Mouse (Mus musculus) thymus, postnatal 10 days (tissue): ENCODE data around the gene Cmah.

ENCODE experiments used
- DNase-seq, 2 experiments: peaks; one replicate each; pipeline ENCODE4 v3.0.0; 2021; ENCODE audit warnings: low spot score in 2 of 2

Gene Cmah

DNA sequence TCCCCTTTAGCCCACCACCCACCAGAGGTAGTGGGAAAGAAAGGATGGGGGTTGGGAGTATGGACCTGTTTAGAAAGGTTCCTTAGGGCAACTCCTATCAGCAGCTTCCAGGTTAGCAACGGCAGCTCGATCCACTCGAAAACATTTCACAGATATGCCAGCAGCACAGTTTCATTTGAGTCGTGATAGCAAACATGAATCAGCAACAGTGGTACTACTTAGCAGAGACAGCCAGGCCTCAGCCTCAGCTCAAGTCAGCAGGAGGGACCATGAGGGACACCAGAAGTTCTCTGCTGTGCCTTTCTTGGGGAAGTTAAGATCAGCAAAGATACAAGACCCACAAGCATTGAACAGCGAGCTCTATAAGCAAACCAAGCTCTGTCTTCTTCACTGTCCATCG, 13.3 kb downstream of the Cmah start:
- DNase-seq = no peak

DNA sequence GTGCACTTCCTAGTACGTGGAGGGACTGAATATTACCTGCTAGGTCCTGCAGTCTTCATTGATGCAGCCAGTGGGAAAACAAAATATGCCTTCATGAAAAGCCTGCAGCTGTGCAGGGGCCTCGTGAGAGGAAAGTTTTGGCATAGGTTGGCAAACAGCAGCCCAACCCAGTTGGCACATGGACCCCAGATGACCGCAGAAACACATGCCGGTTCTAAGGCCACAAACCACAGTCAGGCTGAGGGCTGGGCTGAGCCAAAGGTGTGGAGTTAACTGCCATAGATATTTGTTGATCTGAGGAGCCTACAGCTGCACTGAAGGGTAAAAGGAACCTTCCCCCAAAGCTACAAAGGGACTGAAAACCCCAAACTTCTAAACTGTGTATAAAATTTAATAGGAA, 14.9 kb downstream of the Cmah start:
- DNase-seq = peak; percentile 8 to 14

DNA sequence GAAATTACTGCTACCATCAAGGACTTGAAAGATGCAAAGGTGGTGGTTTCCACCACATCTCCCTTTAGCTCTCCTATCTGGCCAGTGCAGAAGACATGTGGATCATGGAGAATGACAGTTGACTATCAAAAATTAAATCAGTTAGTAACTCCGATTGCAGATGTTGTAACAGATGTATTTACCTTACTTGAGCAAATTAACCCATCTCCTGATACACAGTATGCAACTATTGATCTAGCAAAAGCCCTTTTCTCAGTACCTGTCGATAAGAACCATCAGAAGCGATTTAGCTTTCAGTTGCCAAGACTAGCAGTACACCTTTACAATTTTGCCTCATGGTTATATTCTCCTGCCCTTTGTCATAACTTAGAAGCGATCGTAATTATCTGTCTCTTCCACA, 25.8 kb downstream of the Cmah start:
- DNase-seq = peak in 1 of 2 experiments; percentile 1

DNA sequence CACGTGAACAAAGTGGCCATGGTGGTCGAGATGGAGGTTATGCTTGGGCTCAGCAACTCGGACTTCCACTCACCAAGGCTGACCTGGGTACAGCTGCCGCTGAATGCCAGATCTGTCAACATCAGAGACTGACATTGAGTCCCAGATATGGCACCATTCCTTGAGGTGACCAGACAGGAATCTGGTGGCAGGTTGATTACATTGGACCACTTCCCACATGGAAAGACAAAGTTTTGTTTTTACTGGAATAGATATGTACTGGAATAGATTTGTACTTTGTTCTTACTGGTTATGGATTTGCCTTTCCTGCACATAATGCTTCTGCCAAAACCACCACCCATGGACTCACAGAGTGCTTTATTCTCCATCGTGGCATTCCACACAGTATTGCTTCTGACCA, 27.5 kb downstream of the Cmah start:
- peak in 1 of 2 experiments; percentile 1 for DNase-seq

DNA sequence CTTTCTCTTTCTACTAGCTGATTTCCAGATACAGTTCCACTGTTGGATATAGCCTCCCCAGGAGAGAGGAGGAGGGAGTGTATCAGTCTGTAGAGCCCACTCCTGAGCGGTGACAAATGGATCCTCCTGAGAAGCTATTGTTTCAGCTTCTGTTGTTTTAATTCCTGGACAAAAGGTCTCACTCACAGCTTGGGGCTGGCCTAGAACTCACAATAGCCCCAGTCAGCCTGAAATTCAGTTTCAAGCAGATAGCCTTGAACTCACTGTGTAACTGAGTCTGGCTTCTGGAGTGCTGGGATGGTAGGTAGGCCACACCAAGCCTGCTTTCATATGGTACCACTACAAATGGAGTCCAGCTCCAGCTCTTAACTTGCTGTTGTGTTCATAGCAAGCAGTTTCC, 32.0 kb downstream of the Cmah start:
- peak in 1 of 2 experiments; percentile 1 for DNase-seq

DNA sequence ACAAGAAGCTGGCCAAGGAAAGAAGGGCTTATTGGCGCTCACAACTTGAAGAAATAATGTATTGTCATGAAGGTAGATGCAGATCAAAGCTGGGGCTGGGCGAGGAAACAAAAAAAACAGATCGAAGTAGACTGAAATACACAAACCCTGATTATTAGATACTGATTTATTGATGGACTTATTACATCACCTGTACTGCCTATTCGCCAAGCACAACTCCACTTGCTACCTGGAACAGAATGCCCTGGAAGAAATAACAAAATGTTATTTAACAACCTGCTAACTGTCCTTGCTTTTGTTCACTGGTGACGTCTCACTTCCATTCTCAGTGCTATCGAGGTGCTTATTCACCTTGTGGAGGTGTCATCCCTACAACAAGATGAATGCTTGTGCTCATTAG, 38.0 kb downstream of the Cmah start:
- DNase-seq = no peak

DNA sequence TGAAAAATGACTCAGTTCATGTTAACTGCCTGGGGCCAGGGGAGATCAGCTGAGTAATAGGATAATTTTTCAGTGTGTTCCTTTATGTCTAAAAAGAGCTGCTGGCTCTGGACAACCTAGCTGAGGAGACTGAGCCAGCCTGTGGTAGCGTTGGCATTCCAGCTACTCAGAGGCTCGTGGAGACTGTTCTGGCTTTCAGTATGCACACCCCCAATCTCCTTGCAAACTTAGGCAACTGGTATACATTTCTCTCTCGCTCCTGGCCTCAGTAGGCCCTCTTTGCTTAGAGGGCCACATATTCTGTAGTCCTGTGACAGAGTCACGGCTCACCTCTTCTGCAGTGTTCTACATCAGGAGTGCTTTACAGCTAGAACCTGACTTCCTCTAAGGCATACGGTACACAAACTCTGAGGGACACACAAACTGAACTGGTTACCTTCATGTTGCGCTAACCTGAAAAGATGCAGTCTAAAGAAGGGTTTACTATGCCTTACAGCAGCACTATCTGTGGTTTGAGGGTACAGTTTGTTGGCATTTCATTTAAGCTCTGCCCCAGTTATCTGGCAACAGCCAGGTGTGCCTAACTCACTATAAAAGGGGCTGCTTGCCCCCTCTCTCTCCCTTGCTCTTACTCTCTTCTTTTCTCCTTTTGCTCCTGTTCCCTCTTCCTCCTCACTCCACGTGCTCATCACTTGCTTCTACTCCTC, 45.8 kb downstream of the Cmah start:
- DNase-seq = peak; percentile 52 to 55

DNA sequence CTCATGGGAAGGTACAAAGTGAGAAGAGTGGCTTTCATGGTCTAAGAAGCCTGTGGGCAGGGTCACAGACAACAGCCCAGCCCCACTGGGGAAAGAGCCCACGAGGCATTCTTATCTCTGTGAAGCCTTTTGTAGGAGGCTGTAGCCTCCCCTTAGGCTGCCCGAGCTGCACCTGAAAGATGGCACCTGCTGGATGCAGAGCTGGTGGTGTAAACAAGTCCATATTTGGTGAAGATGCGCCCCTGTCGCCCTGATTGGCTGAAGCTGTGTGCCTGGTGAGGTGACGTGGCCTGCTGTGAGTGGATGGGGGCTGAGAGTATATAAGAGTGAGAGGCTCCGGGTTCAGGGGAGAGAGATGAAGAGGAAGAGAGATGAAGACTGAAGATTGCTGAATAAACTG, 47.4 kb downstream of the Cmah start:
- peak; percentile 73 to 89 for DNase-seq

DNA sequence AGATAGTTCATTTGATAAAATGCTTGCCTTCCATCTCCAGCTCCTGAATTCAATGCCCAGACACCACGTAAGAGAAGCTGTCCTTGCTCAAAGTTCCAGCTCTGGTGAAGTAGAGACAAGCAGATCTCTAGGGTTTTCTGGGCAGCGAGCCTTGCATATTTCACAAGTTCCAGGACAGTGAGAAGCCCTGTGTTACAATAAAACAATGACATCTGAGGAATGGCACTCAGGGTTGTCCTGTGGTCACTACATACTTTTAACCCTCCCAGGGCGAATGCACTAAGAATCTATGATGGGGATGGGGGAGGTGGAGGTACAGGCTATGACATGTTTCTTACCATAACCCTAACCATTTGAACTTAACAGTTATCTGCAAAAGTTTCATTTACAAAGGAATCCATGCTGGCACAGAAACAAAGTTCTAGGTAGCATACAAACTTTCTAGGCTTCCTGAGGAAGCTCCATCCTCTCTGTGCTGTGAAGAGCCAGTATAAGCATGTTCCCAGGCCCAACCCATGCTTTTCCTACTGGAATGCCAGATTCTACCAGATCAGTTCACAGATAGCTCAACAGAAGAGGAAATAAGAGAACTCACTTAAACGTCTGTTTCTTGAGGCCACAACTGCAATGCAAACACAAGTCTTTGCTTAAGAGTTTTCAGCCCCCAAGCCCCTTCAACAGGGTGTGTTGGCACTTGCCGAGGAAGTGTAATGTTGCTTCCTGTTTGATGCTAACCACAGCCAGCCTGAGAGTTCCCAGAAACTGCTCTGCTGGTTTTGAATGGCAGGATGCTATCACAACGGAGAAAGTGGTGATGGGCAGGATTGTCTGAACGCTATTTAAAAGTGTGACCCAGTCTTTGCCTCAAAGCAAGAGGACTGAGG, 48.4 kb downstream of the Cmah start:
- peak; percentile 64 to 71 for DNase-seq

DNA sequence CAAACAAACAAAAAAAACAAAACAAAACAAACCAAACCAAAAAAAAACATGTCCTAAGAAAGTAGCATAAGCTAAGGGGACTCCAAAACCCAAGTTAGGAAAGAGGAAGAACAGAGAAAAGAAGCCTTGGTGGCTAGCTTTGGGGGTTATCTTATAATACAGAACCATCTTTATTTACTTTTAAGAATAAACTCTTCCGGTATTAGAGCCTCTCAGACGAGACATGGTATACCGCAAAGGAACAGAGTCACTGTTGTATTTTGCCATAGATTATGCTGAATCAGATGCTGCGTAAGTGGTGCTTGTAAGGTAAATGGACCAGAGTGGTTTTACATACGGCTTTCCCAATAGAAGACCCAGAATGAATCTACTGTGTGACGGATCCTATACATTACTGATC, 53.5 kb downstream of the Cmah start:
- DNase-seq = no peak

DNA sequence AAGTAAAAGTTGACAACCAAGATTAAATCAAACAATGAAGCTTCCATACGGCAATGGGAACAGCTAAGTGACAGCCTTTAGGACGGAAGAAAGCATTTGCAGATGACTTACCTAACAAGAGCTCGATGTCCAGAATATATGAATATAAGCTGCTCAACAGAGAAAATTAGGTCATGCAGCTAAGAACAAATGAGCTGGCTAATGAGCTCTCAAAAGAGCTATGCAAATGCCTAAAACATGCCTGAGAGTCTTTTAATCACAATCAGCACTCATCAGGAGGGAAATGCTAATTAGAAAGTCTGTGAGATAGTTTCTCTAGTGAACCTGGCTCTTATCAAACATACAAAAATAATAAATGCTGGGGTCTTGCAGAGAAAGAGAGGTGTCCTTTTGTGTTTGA, 56.7 kb downstream of the Cmah start:
- no peak for DNase-seq

DNA sequence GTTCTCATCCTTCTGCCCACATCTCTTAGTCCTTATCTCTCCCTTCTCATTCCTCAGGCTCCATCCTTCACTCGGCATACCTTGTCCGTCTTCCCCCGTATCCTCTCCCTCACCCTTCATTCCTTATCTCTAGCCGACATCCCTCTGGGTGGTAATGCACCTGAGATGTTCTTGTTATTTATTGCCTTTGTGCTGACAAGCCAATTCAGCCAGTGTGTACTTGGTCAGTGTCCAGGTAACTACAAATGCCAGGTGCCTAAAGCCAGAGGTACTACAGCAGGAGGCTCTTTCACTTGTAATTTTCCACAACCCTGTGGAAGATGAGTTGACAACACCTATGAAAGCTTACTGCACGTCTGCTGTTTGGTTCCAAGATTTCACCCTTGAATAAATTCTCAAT, 64.7 kb downstream of the Cmah start:
- no peak for DNase-seq

DNA sequence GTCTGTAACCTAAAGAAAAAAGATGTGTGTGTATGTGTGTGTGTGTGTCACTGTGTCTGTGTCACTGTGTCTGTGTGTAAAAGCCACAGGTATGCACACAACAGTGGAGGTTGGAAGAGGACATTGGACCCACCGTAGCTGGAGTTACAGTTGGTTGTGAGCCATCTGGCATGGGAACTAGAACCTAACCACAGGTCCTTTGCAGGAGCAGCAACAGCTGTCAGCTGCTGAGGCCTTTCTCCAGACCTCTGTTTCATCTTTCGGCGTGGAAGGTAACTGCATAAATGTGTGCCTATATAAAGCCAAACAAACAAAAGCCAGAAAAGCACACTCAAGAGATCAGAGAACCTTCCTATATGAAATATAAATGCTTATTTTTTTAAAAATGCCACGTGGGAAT, 65.5 kb downstream of the Cmah start:
- peak; percentile 68 to 73 for DNase-seq

DNA sequence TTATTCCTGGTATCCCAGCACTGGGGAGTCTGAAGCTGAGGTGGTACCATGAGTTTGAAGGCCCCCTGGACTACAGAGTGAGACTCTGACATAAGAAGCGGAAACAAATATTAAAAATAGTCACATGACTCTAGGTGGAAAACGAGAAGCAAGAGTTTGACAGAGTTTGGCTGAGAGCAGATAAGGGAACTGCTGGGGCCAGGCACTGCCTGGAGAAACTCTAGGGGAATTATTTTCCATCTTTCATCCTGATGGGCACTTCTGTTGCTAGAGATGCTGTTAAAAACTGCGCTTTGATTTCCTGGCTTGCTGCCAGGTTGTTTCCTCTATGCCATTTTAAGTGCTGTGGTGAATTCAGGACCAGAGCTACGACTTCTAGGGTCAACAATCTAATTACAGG, 65.9 kb downstream of the Cmah start:
- DNase-seq = no peak

DNA sequence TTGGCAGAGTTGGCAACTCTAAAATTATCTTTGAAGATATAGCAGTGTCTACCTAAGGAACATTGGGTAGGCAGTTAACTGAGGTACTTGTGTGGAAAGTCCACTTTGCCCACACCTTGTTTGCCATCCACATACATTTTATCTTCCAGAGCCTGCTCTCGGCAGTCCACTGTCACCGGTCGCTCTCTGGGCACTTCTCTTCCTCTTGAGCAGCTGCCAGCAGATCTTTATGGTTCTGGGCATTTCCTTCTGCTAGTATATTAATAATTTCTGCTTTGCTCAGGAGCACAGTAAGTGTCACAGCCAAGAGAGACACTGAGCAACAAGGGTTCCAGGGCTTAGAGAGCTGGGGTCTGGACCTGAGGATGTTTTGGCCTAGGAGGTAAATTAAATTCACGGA, 68.6 kb downstream of the Cmah start:
- DNase-seq = no peak

DNA sequence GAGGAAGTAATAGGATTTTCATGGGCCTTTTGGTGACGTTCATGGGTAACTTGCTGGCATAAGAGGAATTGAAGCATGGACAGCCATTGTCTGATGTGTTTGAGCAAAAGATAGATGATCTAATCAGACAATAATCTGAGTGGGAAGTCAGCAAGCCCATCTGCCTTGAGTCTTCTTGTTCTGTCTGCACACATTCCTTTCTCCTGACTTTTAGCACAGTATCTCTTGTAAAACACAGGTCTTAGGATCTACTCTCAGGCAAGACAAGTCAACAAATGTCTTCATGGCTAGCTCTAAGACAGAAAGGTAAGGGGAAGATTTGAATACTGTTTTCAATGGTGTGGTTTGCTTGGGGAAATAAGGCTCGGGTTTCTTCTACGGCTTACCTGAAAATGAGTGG, 70.0 kb downstream of the Cmah start:
- DNase-seq = no peak

DNA sequence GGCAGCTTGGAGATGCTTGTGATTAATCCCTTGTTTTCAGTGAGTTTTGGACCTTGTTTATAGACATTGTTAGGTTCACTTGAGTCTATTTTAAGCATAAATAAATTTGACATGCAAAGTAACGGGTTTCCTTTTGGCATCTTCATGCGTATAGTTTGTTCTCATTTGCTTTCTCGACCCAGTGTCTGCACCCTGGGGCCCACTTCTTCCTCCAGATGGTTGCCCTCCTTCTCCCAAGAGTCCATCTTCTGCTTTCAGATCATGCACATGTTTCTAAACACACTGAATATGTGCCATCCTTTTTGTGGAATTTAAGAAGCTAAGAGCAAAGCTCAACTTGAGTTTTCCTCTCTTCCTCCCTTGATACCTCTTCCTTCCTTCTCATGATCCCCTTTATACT, 71.3 kb downstream of the Cmah start:
- DNase-seq = no peak

DNA sequence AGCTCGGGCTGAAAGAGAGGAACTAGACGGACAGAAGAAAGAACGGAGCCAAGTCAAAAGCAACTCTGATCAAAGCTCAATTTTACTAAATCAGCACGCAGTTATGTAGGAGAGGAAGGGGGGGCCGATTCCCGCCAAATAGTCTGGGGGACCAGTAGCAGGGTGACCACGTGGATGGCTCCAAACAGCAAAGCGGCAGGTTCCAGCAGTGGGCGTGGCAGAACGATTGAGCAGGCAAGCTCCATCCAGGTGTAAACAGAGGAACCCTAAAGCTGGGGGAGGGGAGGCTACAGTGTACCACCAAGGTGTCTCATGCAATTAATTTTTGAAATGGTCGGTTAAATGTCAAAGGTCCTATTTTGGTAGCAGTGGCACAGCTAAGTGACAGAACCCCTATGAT, 74.6 kb downstream of the Cmah start:
- DNase-seq = peak in 1 of 2 experiments; percentile 42

DNA sequence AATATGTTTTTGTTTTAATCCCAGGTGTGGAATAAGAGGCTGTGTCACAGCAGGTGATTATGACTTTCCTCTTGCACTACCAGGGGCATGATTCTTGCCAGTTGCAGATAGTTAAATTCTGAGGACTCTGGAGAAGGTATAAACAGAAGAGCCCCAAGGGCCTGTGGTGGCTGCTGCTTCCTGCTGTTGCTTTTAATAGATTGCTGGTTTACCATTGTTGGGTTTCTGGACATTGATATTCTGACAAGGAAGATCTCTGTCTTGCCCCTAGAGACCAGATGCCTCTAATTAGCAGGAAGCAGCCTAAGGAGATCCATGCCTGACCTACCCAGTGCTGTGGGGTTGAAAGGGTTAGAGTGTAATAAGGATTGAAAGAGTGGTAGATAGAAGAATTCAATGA, 75.8 kb downstream of the Cmah start:
- no peak for DNase-seq

DNA sequence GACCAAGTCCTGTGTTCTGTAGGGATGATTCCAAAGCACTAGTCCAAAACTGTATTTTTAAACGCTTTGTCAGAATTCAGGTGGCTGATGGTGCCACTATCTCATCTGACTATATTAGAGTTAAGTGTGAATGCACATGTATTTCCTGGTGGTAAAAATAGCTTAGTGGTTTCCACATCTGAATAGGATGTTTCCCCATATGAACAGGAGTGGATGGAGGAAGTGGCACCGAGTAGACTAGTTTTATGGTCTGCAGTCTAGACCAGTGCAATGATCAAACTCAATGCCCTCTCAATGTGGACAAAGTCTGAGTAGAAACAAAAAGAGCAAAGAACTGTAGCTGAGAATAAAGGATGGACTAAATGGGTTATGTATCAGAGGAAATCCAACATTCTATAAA, 79.6 kb downstream of the Cmah start:
- DNase-seq = no peak

DNA sequence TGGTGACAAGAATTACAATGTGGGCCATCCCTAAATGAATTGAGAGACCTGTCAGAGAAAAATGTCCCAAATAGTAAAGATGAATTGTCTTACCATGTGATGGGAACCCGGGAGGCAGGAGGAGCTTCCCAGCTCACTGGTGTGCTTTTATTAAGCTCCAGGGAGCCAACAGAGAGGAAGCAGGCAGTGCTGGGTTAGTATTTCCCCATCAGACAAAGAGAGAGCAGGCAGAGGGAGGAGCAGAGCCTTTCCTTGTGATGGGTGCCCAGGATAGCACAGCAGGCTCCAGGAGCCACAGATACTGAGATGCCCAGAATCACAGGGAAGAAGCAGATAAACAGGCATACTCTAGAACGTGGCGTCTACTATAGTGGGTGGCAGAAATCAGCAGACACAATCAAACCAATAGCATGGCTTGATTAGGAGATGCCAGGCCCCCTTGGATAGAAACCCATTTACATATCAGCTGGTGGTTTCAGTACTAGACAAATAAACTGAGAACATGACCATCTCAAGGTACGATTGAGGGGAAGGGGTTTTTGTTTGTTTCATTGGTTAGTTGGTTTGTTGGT, 87.5 kb downstream of the Cmah start:
- no peak for DNase-seq

DNA sequence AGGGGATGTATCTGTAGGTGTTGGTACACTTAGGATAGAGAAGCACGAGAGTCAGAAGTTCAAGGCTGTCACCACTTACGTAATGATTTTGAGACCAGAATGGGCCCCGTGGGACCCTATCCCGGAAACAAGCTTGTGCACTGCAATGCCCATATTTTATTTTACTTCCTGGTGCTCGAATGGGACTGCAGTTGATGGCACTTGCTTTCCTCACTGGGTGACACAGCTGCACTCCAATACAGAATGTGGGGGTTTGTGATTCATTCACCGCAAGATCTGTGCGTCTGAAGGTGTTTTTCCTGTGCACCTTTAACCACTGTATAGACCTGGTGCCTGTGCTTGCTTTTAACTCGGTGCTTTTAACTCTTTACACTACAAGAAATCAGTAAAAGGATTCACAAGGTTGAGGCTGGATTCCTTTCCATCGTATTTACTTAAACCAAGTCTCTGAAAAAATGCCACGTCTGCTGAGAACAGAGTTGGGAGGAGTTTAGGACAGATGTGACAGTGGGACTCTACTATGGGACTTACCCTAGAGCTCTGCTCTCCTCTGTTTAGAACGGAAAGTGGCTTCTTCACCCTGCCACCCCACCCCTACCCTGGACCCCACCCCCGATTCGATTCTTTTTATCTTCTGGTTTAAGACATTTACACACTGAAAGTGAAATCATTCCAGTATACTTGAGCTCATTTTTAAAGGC, 88.5 kb downstream of the Cmah start:
- peak; percentile 66 to 72 for DNase-seq
